ENCODE assay signal across 8 mouse cellular contexts in genomic region chr9:106430015-106430264, GRCm38 (mm10). TPM values are rescaled to one million over a fixed set of nuclear protein-coding genes. Genes with fewer than 3 reads are reported as not detected.
A peak's percentile ranks its signal among the peaks of the same experiment; 100 is the strongest.
DNase-seq lines count a peak whose midpoint lies in the region; ATAC-seq and TF ChIP-seq lines count a peak whose summit lies in the region.

No protein-coding gene starts in this region.

- H3K4me1 ChIP-seq in testis, adult 2 months (ENCODE audit: control insufficient read depth, insufficient read depth, low read length) = peaks cover 2% of the 10 kb centered on the region; the same call in 1 of the 2 replicates
- H3K4me1 ChIP-seq in liver, embryonic 12.5 days = peaks cover 50% of the 10 kb centered on the region

- no peaks in the 10 kb centered on the region; the same call in none of the 2 replicates for H3K36me3 ChIP-seq in testis, adult 2 months (ENCODE audit: control insufficient read depth, insufficient read depth, low read length)
- H3K36me3 ChIP-seq in liver, embryonic 12.5 days = peaks cover 48% of the 10 kb centered on the region

- H3K9ac ChIP-seq in liver, embryonic 12.5 days = peak overlapping the region; percentile 96

- H3K27ac ChIP-seq in testis, adult 2 months (ENCODE audit: control insufficient read depth, insufficient read depth, low read depth, low read length) = peak overlapping the region; percentile 68; the same call in 1 of the 2 replicates
- H3K27ac ChIP-seq in liver, embryonic 12.5 days = peak overlapping the region; percentile 88

- peak overlapping the region; percentile 80 for H3K4me2 ChIP-seq in liver, embryonic 12.5 days

- no peak for ATAC-seq in liver, embryonic 12.5 days
- ATAC-seq in frontal cortex, adult (ENCODE audit: low TSS enrichment) = no peak

- no peak for TF ChIP-seq POLR2A in testis, adult 2 months (IDR thresholded peaks at IDR 0.05; ENCODE audit: control insufficient read depth, low read depth, low read length)

- no peaks in the 10 kb centered on the region for H3K27me3 ChIP-seq in testis, adult 2 months (ENCODE audit: control insufficient read depth, insufficient read depth, low read length)
- H3K27me3 ChIP-seq in liver, embryonic 12.5 days (replicated peaks) = no peaks in the 10 kb centered on the region

- WGBS in liver, embryonic 12.5 days (ENCODE audit: insufficient replicate concordance) = 1% methylated on average over 4 of the region's 4 CpGs

- H3K4me3 ChIP-seq in testis, adult 2 months (ENCODE audit: control insufficient read depth, low read depth, low read length) = peak overlapping the region; percentile 87
- peak overlapping the region; percentile 89 for H3K4me3 ChIP-seq in liver, embryonic 12.5 days

- DNase-seq in cerebellum, adult 9-10 months = peak; percentile 58
- DNase-seq in cerebellum, adult 11 months = no peak
- no peak for DNase-seq in testis, postnatal 10 days (ENCODE audit: low spot score)
- no peak for DNase-seq in urinary bladder, postnatal 14 days (ENCODE audit: low spot score)
- no peak for DNase-seq in spleen, postnatal 36 days (ENCODE audit: low spot score in 2 of 2)

- H3K9me3 ChIP-seq in liver, embryonic 12.5 days (replicated peaks) = no peaks in the 10 kb centered on the region

- no peak for TF ChIP-seq CTCF in testis, adult 2 months (IDR thresholded peaks at IDR 0.05; ENCODE audit: control insufficient read depth, insufficient read depth, insufficient replicate concordance, low read depth, low read length)

RNA-seq across cellular contexts. Expression of gene Rpl29, which starts 0.7 kb away (rescaled TPM):
- polyA plus RNA-seq in testis, adult 2 months (2012; rRNA removed) = 357 and 448 TPM in 2 replicates
- polyA plus RNA-seq in liver, embryonic 12.5 days (2016; fragmentation: Nextera tagmentation; extraction: Ambion mirVana) = 870 and 914 TPM in 2 replicates

RNA-seq across cellular contexts. Expression of gene Acy1, which starts 8.2 kb away (rescaled TPM):
- polyA plus RNA-seq in testis, adult 2 months (2012; rRNA removed) = 1.9 and 2.0 TPM in 2 replicates
- polyA plus RNA-seq in liver, embryonic 12.5 days (2016; fragmentation: Nextera tagmentation; extraction: Ambion mirVana) = 34.0 and 35.2 TPM in 2 replicates

RNA-seq across cellular contexts. Expression of gene Abhd14b, which starts 17.3 kb away (rescaled TPM):
- 12.9 and 14.0 TPM in 2 replicates for polyA plus RNA-seq in testis, adult 2 months (2012; rRNA removed)
- polyA plus RNA-seq in liver, embryonic 12.5 days (2016; fragmentation: Nextera tagmentation; extraction: Ambion mirVana) = 14.5 and 15.2 TPM in 2 replicates

RNA-seq across cellular contexts. Expression of gene Abhd14a, which starts 17.5 kb away (rescaled TPM):
- polyA plus RNA-seq in testis, adult 2 months (2012; rRNA removed) = 197 and 198 TPM in 2 replicates
- polyA plus RNA-seq in liver, embryonic 12.5 days (2016; fragmentation: Nextera tagmentation; extraction: Ambion mirVana) = 29.1 and 31.6 TPM in 2 replicates

RNA-seq across cellular contexts. Expression of gene Pcbp4, which starts 23.2 kb away (rescaled TPM):
- polyA plus RNA-seq in testis, adult 2 months (2012; rRNA removed) = 65.7 and 78.3 TPM in 2 replicates
- polyA plus RNA-seq in liver, embryonic 12.5 days (2016; fragmentation: Nextera tagmentation; extraction: Ambion mirVana) = 27.3 and 30.9 TPM in 2 replicates

Comparison
In these comparisons a context has a peak if more than half of its experiments do, and no peak if none do; other contexts are left out.
1. RNA of gene Acy1, which starts 8.2 kb away (polyA plus RNA-seq): 34.0 to 35.2 TPM in liver, embryonic 12.5 days; 1.9 to 2.0 TPM in testis, adult 2 months; every median in the first group is over 10 times any median in the second.